Mouse (Mus musculus) ES-E14 (cell line): ENCODE results near the gene Trim63. TPM values are rescaled to one million over a fixed set of nuclear protein-coding genes. Genes with fewer than 3 reads are reported as not detected.
"Not testable (repeated sequence)": the region's sequence is repeated elsewhere in the genome, so short reads cannot be mapped to it uniquely, and the experiment has no call there.

ENCODE experiments used
- DNase-seq: peaks from one replicate; pipeline ENCODE4 v3.0.0-alpha.2; 2013; ENCODE audit warnings: low read depth, low spot score
- H3K27ac ChIP-seq: 2 replicates; pipeline ENCODE4 v1.5.1; 2012; ENCODE audit warnings: low read depth, mild to moderate bottlenecking, low read length, moderate library complexity, mixed read lengths; ENCODE audit not compliant: poor library complexity, insufficient read depth, severe bottlenecking
- H3K36me3 ChIP-seq: 2 replicates; pipeline ENCODE4 v1.6.1; 2012; ENCODE audit warnings: mild to moderate bottlenecking, low read length, moderate library complexity, mixed read lengths; ENCODE audit not compliant: control insufficient read depth, poor library complexity, insufficient read depth, severe bottlenecking
- H3K4me1 ChIP-seq, 2 experiments: fragments of 150-350 bp in 1 of 2; sonication (generic) in 1 of 2; 2 replicates each; pipeline ENCODE4 v1.6.1; 2012; ENCODE audit warnings: low read length in 2 of 2, mild to moderate bottlenecking in 1 of 2, mixed read lengths in 1 of 2; ENCODE audit not compliant: control insufficient read depth in 2 of 2, insufficient read depth in 2 of 2, poor library complexity in 1 of 2
- H3K4me3 ChIP-seq, 2 experiments: fragments of 150-350 bp in 1 of 2; sonication (generic) in 1 of 2; 2 replicates each; pipeline ENCODE4 v1.5.1; 2012; ENCODE audit warnings: low read length in 2 of 2, low read depth in 1 of 2, mild to moderate bottlenecking in 1 of 2, mixed read lengths in 1 of 2; ENCODE audit not compliant: insufficient read depth in 1 of 2, poor library complexity in 1 of 2, severe bottlenecking in 1 of 2
- H3K9ac ChIP-seq: 2 replicates; pipeline ENCODE4 v1.6.1; 2012; ENCODE audit warnings: low read depth, mild to moderate bottlenecking, low read length, mixed read lengths; ENCODE audit not compliant: poor library complexity, insufficient read depth, severe bottlenecking
- H3K9me3 ChIP-seq: fragments of 150-350 bp; sonication (generic); 2 replicates; pipeline ENCODE4 v1.6.1; 2012; ENCODE audit warnings: low read depth, mild to moderate bottlenecking, low read length; ENCODE audit not compliant: control insufficient read depth, insufficient read depth
- CHD2 ChIP-seq: IDR thresholded peaks from 2 replicates; pipeline ENCODE4 v1.6.1; 2014; ENCODE audit warnings: mild to moderate bottlenecking, low read depth, low read length, inconsistent platforms
- HCFC1 ChIP-seq: IDR thresholded peaks from 2 replicates; pipeline ENCODE4 v1.6.1; 2012; ENCODE audit warnings: low read length, inconsistent platforms, borderline replicate concordance; ENCODE audit not compliant: insufficient read depth
- MAFK ChIP-seq: IDR thresholded peaks from 2 replicates; pipeline ENCODE4 v1.6.1; 2014; ENCODE audit warnings: mild to moderate bottlenecking, low read depth, low read length, inconsistent platforms; ENCODE audit not compliant: insufficient read depth
- ZC3H11A ChIP-seq: IDR thresholded peaks from 2 replicates; pipeline ENCODE4 v1.6.1; 2012; ENCODE audit warnings: low read depth, mild to moderate bottlenecking, inconsistent platforms, low read length, borderline replicate concordance
- ZNF384 ChIP-seq: IDR thresholded peaks from 2 replicates; pipeline ENCODE4 v1.6.1; 2012; ENCODE audit warnings: low read depth, low read length, inconsistent platforms
- in situ Hi-C, 2 experiments: fragments of 600-800 bp; cut with MboI; formaldehyde crosslinking; loops; one replicate each; pipeline ENCODE4 v1.15.1; 2025; ENCODE audit warnings: low sequenced_read_pairs in 2 of 2, inconsistent platforms in 1 of 2; ENCODE audit not compliant: unreplicated experiment in 2 of 2
- total RNA-seq: library from RNA; depleted of rRNA; stranded (reverse); fragments of 300-350 nt; gene quantifications from 2 replicates; pipeline ENCODE4 v1.2.3, GENCODE M21; 2012

Trim63 gene
- total RNA-seq, 1 experiment, result 3.5 TPM

- Histone ChIP-seq H3K9ac (no peak overlapping the region), H3K4me1 (peaks cover 7 to 24% of the 10 kb centered on the region in 2 experiments), H3K9me3 (no peaks in the 10 kb centered on the region), H3K27ac (no peak overlapping the region; the same call in 1 of the 2 replicates), H3K36me3 (no peaks in the 10 kb centered on the region), H3K4me3 (no peak overlapping the region)
- no peak for DNase-seq
- in situ Hi-C loops, result no loop called here
- TF ChIP-seq CHD2 (no peak), ZNF384 (no peak), MAFK (no peak), HCFC1 (no peak), ZC3H11A (no peak)
Observed at GRCm38 (mm10) chr4:134330281-134330680, 15.4 kb downstream of the Trim63 start.

- DNase-seq, in situ Hi-C loops: not testable (repeated sequence)
Observed at GRCm38 (mm10) chr4:134341231-134341630, 26.3 kb downstream of the Trim63 start.

GRCm38 (mm10) chr4:134342213-134342779 lies 27.4 kb downstream of the Trim63 start:
- peaks cover 3% of the 10 kb centered on the region; the same call in 1 of the 2 replicates for H3K36me3 ChIP-seq
- in situ Hi-C loops, result no loop called here
- H3K27ac ChIP-seq, result no peak overlapping the region; the same call in 1 of the 2 replicates
- H3K4me3 ChIP-seq, result peak overlapping the region; percentile 1 to 73; a peak in 2 of 4 replicates
- no peaks in the 10 kb centered on the region for H3K9me3 ChIP-seq
- H3K4me1 ChIP-seq, result peaks cover 0 to 11% of the 10 kb centered on the region in 2 experiments; a peak in 2 of 4 replicates
- H3K9ac ChIP-seq, result no peak overlapping the region; the same call in 1 of the 2 replicates
- no peak for DNase-seq
- TF ChIP-seq HCFC1 (no peak), MAFK (no peak), ZNF384 (no peak), CHD2 (no peak), ZC3H11A (no peak)

More at GRCm38 (mm10) chr4:134341231-134341630, 26.3 kb downstream of the Trim63 start:
- not testable (repeated sequence) for H3K9me3 ChIP-seq, H3K36me3 ChIP-seq, H3K27ac ChIP-seq, H3K9ac ChIP-seq, H3K4me3 ChIP-seq
- H3K4me1 ChIP-seq, result peaks cover 0 to 11% of the 10 kb centered on the region in 2 experiments; a peak in 2 of 4 replicates

- H3K9ac ChIP-seq, result peak within 1 kb of the TSS; percentile 65
- 0 out of 2 replicates have a peak, but pooled peaks have one; percentile 18 for TF ChIP-seq HCFC1
- TF ChIP-seq MAFK, result no peak
- H3K4me3 ChIP-seq, result peak within 1 kb of the TSS; percentile 67 to 73
- H3K27ac ChIP-seq, result peak within 1 kb of the TSS; percentile 3; the same call in 1 of the 2 replicates
- no peaks in the 10 kb centered on the region for H3K9me3 ChIP-seq
- no peak for DNase-seq
- H3K36me3 ChIP-seq, result peaks cover 10% of the 10 kb centered on the region
- H3K4me1 ChIP-seq, result peaks cover 0 to 11% of the 10 kb centered on the region in 2 experiments; a peak in 2 of 4 replicates
- in situ Hi-C loops, result no loop called here
Observed at GRCm38 (mm10) chr4:134343071-134344031, 28.4 kb downstream of the Trim63 start, which contains the start of gene Slc30a2. Gene Slc30a2, plus strand, starts transcription at chr4:134343181.
